Mouse (Mus musculus): ENCODE data around the gene Sdhd.
"Not testable (repeated sequence)": the region's sequence is repeated elsewhere in the genome, so short reads cannot be mapped to it uniquely, and the experiment has no call there.

Sdhd gene

DNA sequence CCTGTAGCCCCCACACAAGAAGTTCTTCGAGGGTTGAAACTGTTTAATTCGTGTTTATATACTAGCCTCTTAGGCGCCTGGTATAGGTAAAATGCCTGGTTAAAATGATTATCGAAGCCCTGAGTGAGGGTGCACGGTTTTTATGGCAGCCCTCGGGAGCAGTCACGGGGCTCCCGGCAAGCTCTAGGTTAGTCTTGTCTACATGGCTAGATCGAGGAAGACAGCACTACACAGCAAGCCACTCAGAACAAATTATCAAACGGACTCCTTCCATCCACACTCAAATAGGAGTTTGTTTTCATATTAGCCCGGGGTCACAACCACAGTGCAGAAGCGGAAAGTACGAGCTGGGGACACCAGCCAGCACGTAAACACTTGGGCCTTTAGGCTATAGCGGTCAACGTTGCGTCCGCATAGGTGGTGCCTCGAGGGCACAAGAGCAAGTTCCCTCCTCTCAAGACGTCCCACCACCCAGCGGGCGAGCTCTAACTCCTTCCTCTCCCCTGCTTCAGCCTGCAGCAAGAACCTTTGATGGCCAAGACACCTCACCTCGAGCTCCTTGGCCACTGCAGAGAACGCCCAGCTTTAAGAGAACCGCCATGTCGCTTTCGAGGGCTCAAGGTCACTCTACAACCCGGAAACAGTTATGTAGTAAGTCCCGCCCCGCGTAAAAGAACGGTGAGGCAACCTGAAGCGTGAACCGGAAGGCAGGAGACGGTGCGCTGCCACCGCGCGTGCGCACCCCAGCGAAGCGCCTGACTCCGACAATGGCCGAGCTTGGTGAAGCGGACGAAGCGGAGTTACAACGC lies at the start of gene Sdhd, which contains the start of gene Timm8b:
TSS of gene Sdhd (minus strand) at position 624 of the 809 bp plus-strand sequence.
TSS of gene Timm8b (plus strand) at position 722 of the 809 bp plus-strand sequence.
- peak; percentile 88 to 91 for DNase-seq (ENCODE audit: low spot score in 2 of 2)

GRCm38 (mm10) chr9:50650503-50650902 lies 46.9 kb upstream of the Sdhd start:
- DNase-seq (ENCODE audit: low spot score in 2 of 2): no peak

GRCm38 (mm10) chr9:50646826-50647370 lies 43.3 kb upstream of the Sdhd start:
- no peak for DNase-seq (ENCODE audit: low spot score in 2 of 2)

GRCm38 (mm10) chr9:50634270-50634669 lies 30.7 kb upstream of the Sdhd start:
- no peak for DNase-seq (ENCODE audit: low spot score in 2 of 2)

GRCm38 (mm10) chr9:50633059-50633458 lies 29.4 kb upstream of the Sdhd start:
- no peak for DNase-seq (ENCODE audit: low spot score in 2 of 2)

GRCm38 (mm10) chr9:50632016-50632688 lies 28.5 kb upstream of the Sdhd start:
- no peak for DNase-seq (ENCODE audit: low spot score in 2 of 2)

- not testable (repeated sequence) for DNase-seq (ENCODE audit: low spot score in 2 of 2)
Measured at GRCm38 (mm10) chr9:50630903-50631302, 27.3 kb upstream of the Sdhd start.

- DNase-seq (ENCODE audit: low spot score in 2 of 2): no peak
Measured at GRCm38 (mm10) chr9:50617794-50618330, 14.2 kb upstream of the Sdhd start.

- DNase-seq (ENCODE audit: low spot score in 2 of 2): peak; percentile 71 to 87
Measured at GRCm38 (mm10) chr9:50616766-50617603, 13.4 kb upstream of the Sdhd start, which contains the start of the genes Pih1d2 and Nkapd1. Pih1d2 (plus strand) TSS chr9:50617321. Nkapd1 (minus strand) TSS chr9:50617464.

- DNase-seq (ENCODE audit: low spot score in 2 of 2): no peak
Measured at GRCm38 (mm10) chr9:50616161-50616560, 12.5 kb upstream of the Sdhd start.

- DNase-seq (ENCODE audit: low spot score in 2 of 2): no peak
Measured at GRCm38 (mm10) chr9:50612115-50612514, 8.5 kb upstream of the Sdhd start.

- no peak for DNase-seq (ENCODE audit: low spot score in 2 of 2)
Measured at GRCm38 (mm10) chr9:50604338-50604737, 726 bp upstream of the Sdhd start.

DNA sequence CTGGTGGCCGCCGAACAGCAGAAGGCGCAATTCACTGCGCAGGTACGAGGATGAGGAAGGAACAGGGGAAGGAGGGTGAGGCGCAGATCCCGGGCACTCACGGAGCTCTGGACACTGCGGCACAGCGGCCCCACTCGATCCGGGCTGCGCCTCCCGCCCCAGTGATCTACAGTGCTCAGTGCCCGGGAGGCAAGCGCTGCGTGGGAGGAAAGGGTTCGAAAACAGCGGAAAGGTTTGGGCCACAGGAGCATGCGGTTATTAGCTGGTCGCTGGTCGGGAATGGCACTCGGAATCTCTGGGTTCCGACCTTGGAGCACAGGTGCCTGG lies 349 bp upstream of the Sdhd start:
- no peak for DNase-seq (ENCODE audit: low spot score in 2 of 2)

GRCm38 (mm10) chr9:50602055-50602845 lies 1.4 kb downstream of the Sdhd start:
- DNase-seq (ENCODE audit: low spot score in 2 of 2): no peak

GRCm38 (mm10) chr9:50601536-50601935 lies 2.1 kb downstream of the Sdhd start:
- DNase-seq (ENCODE audit: low spot score in 2 of 2): no peak

- no peak for DNase-seq (ENCODE audit: low spot score in 2 of 2)
Measured at GRCm38 (mm10) chr9:50596973-50597372, 6.6 kb downstream of the Sdhd start.

DNA sequence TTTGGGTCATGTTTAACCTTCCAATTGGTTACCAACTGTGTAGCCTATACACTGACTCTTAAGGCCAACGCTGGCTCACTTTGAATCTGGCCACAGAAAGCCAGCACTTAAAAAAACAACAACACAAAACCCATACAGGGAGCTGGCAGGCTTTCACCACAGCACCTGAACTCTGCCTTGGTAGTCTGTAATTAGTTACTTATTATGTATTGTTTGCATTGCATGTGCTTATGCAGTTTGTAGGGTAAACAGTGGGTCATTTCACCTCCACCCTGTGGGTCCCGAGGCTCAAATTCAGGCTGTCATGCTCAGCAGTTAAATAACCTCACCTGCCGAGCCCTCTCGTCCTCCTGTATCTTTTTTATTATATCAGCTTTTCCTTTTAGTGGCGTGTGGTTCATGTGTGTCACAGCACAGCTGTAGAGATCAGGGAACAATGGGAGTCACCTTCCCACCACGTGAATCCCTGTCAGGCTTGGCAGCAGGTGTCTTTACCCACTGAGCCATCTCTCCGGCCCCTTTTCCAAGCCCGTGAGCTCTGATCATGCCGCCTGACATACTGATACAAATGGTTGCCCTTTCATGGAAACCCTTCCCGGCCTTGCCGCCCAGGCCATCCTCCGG lies 8.7 kb downstream of the Sdhd start:
- peak in 1 of 2 experiments; percentile 9 for DNase-seq (ENCODE audit: low spot score in 2 of 2)

DNA sequence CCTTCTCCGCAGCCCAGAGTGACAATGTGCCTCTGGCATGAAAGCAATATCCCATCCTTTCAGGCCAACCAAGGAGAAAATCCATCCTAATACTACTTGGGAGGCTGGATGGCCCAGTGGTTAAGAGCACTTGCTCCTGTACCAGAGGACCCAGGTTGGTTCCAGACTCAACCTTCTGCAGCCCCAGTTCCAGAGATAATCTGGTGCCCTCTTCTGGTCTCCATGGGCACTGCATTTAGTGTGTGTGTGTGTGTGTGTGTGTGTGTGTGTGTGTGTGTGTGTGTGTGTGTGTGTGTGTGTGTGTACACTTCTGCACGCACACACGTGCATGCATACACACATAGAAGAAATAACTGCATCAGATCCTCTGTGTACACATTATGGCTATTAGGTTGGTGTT lies 10.1 kb downstream of the Sdhd start:
- DNase-seq (ENCODE audit: low spot score in 2 of 2): no peak

DNA sequence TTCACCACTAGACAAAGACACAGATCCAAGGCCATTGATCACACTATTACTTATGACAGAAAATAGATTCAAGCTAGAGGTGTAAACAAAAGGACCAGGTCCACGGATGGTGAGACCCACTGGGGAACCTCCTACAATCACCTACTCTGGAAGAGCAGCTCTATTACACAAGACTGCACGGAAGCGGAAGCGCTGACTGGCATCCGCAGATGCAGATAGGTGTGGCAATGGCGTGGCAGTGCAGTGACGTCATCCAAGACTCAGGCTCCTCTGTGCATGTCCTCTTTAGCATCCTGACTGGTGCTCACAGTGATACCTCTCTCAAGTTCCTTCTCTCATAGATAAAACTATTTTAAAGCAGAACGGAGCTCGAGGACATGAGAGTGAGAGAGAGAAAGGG lies 10.7 kb downstream of the Sdhd start:
- no peak for DNase-seq (ENCODE audit: low spot score in 2 of 2)

GRCm38 (mm10) chr9:50590856-50591518 lies 12.6 kb downstream of the Sdhd start:
- DNase-seq (ENCODE audit: low spot score in 2 of 2): no peak

Measured in urinary bladder, adult 18-20 months (tissue).